ENCODE assay signal across 8 mouse cellular contexts in the genomic region with DNA sequence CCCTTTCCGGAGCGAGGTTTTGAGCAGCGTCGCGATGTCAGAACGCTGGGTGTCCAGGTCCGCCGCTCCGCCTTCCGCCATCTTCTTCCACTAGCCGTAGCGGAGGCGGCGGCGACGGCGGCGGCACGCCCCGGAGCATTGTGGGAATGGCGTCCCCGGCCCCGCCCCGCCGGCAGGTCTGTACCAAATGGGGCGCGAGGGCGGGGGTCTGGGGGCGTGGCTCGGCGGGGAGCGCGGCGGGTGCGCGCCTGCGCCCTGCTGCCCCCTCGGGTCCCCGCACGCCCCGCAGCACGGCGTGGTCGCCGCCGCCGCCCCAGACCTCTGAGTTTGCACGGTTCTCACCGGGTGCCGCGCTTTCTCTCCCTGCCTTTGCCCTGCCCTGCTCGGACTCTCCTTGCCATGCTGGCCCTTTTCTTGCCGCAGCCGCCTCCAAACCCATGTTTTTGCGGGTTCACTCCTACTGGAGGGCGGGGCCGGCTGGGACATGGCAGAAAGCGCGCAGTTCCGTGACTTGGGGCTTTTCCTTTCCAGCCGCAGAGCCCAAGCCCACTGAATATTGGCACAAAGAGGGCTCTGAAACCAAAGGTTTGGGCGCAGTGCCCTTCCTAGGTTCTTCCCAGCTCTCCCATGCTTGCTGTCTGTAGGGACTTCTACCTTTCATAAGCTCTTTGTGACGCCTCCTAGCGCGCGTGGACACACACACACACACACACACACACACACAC. TPM values are rescaled to one million over a fixed set of nuclear protein-coding genes. Genes with fewer than 3 reads are reported as not detected.
DNase-seq lines count a peak whose midpoint lies in the region; ATAC-seq and TF ChIP-seq lines count a peak whose summit lies in the region.

A gene (minus strand): TSS at position 161 of the 725 bp plus-strand sequence.

- under 1% methylated on average over 57 of the region's 66 CpGs for WGBS in forebrain, embryonic 15.5 days
- WGBS in lung, embryonic 14.5 days, result under 1% methylated on average over 66 of the region's 66 CpGs
- under 1% methylated on average over 66 of the region's 66 CpGs for WGBS in olfactory bulb, adult 2 months
- WGBS in thymus, adult 2 months, result under 1% methylated on average over 60 of the region's 66 CpGs

- no peaks in the 10 kb centered on the region for H3K9me3 ChIP-seq in forebrain, embryonic 15.5 days
- H3K9me3 ChIP-seq in lung, embryonic 14.5 days (ENCODE audit: low read depth, low read length), result no peaks in the 10 kb centered on the region

- H3K27ac ChIP-seq in forebrain, embryonic 15.5 days (replicated peaks), result peak within 1 kb of the TSS; percentile 91
- peak within 1 kb of the TSS; percentile 97 for H3K27ac ChIP-seq in layer of hippocampus, adult 2 months
- peak within 1 kb of the TSS; percentile 88 for H3K27ac ChIP-seq in lung, embryonic 14.5 days (ENCODE audit: low read depth)
- H3K27ac ChIP-seq in olfactory bulb, adult 2 months (ENCODE audit: insufficient read depth, low read depth, low read length), result peak within 1 kb of the TSS; percentile 79
- peak within 1 kb of the TSS; percentile 69 for H3K27ac ChIP-seq in thymus, adult 2 months (ENCODE audit: control insufficient read depth, insufficient read depth, low read length)

- peaks cover 20% of the 10 kb centered on the region for H3K4me1 ChIP-seq in forebrain, embryonic 15.5 days
- 0 out of 2 replicates have a peak, but pooled peaks cover 3% of the 10 kb centered on the region for H3K4me1 ChIP-seq in lung, embryonic 14.5 days (ENCODE audit: insufficient read depth)
- no peaks in the 10 kb centered on the region for H3K4me1 ChIP-seq in olfactory bulb, adult 2 months (ENCODE audit: control insufficient read depth, insufficient read depth, low read length)
- no peaks in the 10 kb centered on the region; the same call in 1 of the 2 replicates for H3K4me1 ChIP-seq in thymus, adult 2 months (replicated peaks; ENCODE audit: control insufficient read depth, insufficient read depth, low read length)

- ATAC-seq in forebrain, embryonic 15.5 days (replicated peaks), result peak; percentile 93
- peak; percentile 92 for ATAC-seq in lung, embryonic 14.5 days (ENCODE audit: insufficient read depth)

- H3K4me2 ChIP-seq in forebrain, embryonic 15.5 days (replicated peaks), result peak within 1 kb of the TSS; percentile 70
- H3K4me2 ChIP-seq in lung, embryonic 14.5 days, result peak within 1 kb of the TSS; percentile 72

- TF ChIP-seq CTCF in layer of hippocampus, adult 2 months (conservative IDR thresholded peaks at IDR 0.05), result peak; percentile 14; the same call in 1 of the 2 replicates
- no peak for TF ChIP-seq CTCF in lung, embryonic 14.5 days (IDR thresholded peaks at IDR 0.05; ENCODE audit: low read depth)
- 0 out of 2 replicates have a peak, but pooled peaks have one; percentile 3 for TF ChIP-seq CTCF in olfactory bulb, adult 2 months (IDR thresholded peaks at IDR 0.05; ENCODE audit: insufficient read depth, low read depth, low read length)
- TF ChIP-seq CTCF in thymus, adult 2 months (IDR thresholded peaks at IDR 0.05; ENCODE audit: borderline replicate concordance, control insufficient read depth, extremely low read depth, insufficient read depth, low read length, poor library complexity), result no peak

- no peaks in the 10 kb centered on the region for H3K27me3 ChIP-seq in forebrain, embryonic 15.5 days
- H3K27me3 ChIP-seq in lung, embryonic 14.5 days (ENCODE audit: insufficient read depth, low read length), result no peaks in the 10 kb centered on the region
- no peaks in the 10 kb centered on the region for H3K27me3 ChIP-seq in thymus, adult 2 months (ENCODE audit: control insufficient read depth, insufficient read depth, low read length)

- peak; percentile 96 for TF ChIP-seq POLR2A in olfactory bulb, adult 2 months (IDR thresholded peaks at IDR 0.05; ENCODE audit: insufficient read depth, low read depth, low read length)
- peak; percentile 84 for TF ChIP-seq POLR2A in thymus, adult 2 months (IDR thresholded peaks at IDR 0.05; ENCODE audit: control insufficient read depth, extremely low read depth, insufficient read depth, low read length, poor library complexity)

- no peaks in the 10 kb centered on the region for H3K36me3 ChIP-seq in forebrain, embryonic 15.5 days
- H3K36me3 ChIP-seq in lung, embryonic 14.5 days (ENCODE audit: insufficient read depth), result no peaks in the 10 kb centered on the region
- no peaks in the 10 kb centered on the region for H3K36me3 ChIP-seq in thymus, adult 2 months (ENCODE audit: control insufficient read depth, insufficient read depth, low read length)

- peak; percentile 81 for DNase-seq in ES-CJ7 (ENCODE audit: low read depth, low spot score)
- DNase-seq in cerebellum, adult 11 months, result peak; percentile 92
- peak; percentile 93 to 95 for DNase-seq in heart, postnatal 36 days
- DNase-seq in layer of hippocampus, adult 2 months (ENCODE audit: low spot score in 2 of 2), result peak; percentile 90 to 91
- DNase-seq in lung, embryonic 14.5 days, result peak; percentile 94
- DNase-seq in thymus, adult 2 months, result peak; percentile 93

- intact Hi-C loops in heart, postnatal 36 days (cut with DNase I), result no loop called here

- H3K4me3 ChIP-seq in forebrain, embryonic 15.5 days, result peak within 1 kb of the TSS; percentile 90
- H3K4me3 ChIP-seq in layer of hippocampus, adult 2 months, result peak within 1 kb of the TSS; percentile 90
- peak within 1 kb of the TSS; percentile 96 for H3K4me3 ChIP-seq in lung, embryonic 14.5 days (ENCODE audit: low read depth, low read length)
- H3K4me3 ChIP-seq in olfactory bulb, adult 2 months (ENCODE audit: insufficient read depth, low read depth, low read length), result peak within 1 kb of the TSS; percentile 97
- H3K4me3 ChIP-seq in thymus, adult 2 months (ENCODE audit: control insufficient read depth, insufficient read depth, low read length), result peak within 1 kb of the TSS; percentile 74

- peak within 1 kb of the TSS; percentile 87 for H3K9ac ChIP-seq in forebrain, embryonic 15.5 days (replicated peaks)
- H3K9ac ChIP-seq in lung, embryonic 14.5 days, result peak within 1 kb of the TSS; percentile 79

RNA-seq across cellular contexts. Expression of the gene that starts here (rescaled TPM):
- 65.1 and 66.8 TPM in 2 replicates for polyA plus RNA-seq in forebrain, embryonic 15.5 days (2015; fragmentation: Nextera tagmentation; extraction: Ambion mirVana)
- total RNA-seq in heart, postnatal 36 days (2021), result 100 to 1,000 TPM in 1 of 2 experiments, 10 to 100 TPM in 1; 89.0 to 105 TPM
- 100 to 1,000 TPM in 1 of 2 experiments, 10 to 100 TPM in 1; 94.4 to 105 TPM for total RNA-seq in layer of hippocampus, adult 2 months (2021)
- polyA plus RNA-seq in lung, embryonic 14.5 days (2014; fragmentation: Nextera tagmentation; extraction: Ambion mirVana), result 81.1 and 97.4 TPM in 2 replicates
- 173 TPM in 1 of 2 replicates, not detected in the other for polyA plus RNA-seq in olfactory bulb, adult 2 months (2012; ENCODE audit: insufficient read depth, insufficient read length, low replicate concordance, missing spikeins)
- 11.7 and 14.7 TPM in 2 replicates for polyA plus RNA-seq in thymus, adult 2 months (2012; rRNA removed)

Comparison
In these comparisons a context has a peak if more than half of its experiments do, and no peak if none do; other contexts are left out.
1. Peak in every context shown above with its lines: DNase-seq, ATAC-seq, H3K4me3 ChIP-seq and H3K27ac ChIP-seq.
2. CTCF ChIP-seq: peak in layer of hippocampus, adult 2 months (single experiment) and olfactory bulb, adult 2 months (single experiment); none in lung, embryonic 14.5 days (single experiment) and thymus, adult 2 months (single experiment).